Mouse (Mus musculus): Measurements from ENCODE around the gene Ccnb3.
"Not testable (repeated sequence)": the region's sequence is repeated elsewhere in the genome, so short reads cannot be mapped to it uniquely, and the experiment has no call there.

Gene Ccnb3

DNA sequence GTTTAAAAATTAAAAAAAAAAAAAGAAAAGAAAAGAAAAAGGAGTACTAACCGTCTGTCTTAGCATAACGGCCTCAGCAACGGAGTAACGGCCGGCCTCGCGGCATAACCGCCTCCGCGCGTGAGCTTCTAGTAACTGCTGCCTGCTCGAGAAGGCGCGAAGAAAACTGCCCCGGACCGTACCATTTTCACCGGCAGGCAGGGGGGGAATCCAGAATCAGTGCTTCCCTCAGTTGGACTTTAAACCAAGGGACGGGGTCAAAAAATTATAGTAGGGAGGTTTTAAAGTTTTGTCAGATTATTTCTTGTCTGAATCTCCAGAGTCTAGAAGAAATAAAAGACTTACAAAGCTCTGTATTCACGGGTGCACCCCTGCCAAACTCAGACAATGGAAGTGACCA is at the start of gene Ccnb3:
TSS of gene Ccnb3 (minus strand) at position 101 of the 400 bp plus-strand sequence.
- DNase-seq (ENCODE audit: low spot score): no peak

DNA sequence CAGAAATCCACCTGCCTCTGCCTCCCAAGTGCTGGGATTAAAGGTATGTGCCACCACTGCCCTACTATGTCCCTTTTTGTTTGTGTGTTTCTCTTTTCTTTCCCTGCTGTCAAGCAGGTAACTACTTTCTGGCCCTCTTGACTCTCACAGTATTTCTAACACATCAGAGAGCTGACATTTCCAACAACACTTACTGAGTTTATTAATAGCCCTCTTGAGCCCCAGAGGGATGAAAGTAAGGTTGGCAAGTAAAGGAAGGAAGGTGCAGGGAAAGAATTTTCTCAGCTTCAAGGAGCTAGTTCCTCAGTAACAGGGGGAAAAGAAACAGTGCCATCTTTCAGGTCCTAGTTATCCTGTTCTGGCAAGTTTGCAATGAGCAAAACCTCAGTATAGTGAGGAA is 48.9 kb upstream of the Ccnb3 start:
- DNase-seq (ENCODE audit: low spot score): no peak

DNA sequence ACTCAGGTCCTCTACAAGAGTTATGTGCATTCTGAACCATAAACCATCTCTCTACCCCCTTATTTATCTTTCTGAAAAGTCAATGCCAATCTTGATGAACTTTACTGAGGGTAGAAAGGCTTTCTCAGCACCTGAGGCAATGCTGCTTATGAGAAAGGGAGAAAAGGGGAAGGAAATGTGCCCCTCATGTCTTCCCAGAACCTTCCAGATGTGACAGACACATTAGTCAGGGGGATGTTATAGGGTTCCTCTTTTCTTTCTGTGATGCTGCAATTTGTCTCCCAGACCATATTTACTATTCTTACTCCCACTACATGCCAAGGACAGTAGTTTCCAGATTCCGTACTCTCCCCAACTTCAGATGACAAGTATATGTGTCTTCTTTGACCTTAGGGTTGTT is 44.5 kb upstream of the Ccnb3 start:
- DNase-seq (ENCODE audit: low spot score): no peak

DNA sequence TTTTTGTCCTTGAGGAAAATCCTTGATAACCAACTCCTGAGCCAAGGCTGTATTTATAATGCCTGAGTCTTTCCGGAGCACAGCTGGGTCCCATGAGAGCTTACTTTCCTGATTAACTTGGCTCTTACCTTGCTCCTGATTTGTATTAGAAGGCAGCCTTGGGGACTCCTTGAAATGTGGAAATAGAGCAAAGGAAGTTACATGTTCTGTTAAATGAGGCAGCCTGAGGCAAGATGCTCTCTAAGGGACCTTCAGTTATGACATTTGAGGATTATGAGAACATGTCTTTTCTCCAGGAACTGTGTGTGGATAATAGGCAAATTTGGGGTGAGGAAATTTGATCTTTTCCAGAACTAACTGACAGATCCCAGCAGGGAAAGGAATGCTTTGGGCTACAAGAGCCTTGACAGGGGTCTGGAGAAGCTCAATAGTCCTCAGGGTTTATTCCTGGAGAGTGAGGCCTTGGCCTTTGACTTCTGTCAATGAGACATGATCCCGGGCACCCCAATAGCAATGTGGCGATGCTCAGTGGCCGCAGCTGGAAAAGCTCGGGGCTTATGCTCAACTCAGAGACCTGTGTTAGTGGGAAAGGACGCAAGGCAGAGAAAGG is 38.5 kb upstream of the Ccnb3 start:
- DNase-seq (ENCODE audit: low spot score): no peak

DNA sequence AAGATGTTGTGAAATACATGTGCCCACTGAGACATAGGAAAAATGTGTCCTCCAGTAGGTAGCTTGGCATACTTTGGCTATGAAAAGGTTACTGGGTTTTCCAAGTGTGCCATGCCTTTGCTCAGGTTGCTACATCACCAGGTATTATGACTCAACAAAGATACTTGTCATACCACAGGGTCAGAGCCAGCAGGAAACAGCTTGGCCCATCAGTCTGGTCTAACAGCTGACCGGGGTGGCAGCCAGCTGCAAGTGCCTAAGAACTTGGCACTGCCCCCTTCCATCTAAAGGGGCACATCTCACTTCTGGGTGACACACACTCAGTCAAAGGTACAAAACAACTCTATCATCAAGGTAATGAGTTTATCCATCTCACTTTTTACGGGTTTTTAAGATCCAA is 26.6 kb upstream of the Ccnb3 start:
- no peak for DNase-seq (ENCODE audit: low spot score)

DNA sequence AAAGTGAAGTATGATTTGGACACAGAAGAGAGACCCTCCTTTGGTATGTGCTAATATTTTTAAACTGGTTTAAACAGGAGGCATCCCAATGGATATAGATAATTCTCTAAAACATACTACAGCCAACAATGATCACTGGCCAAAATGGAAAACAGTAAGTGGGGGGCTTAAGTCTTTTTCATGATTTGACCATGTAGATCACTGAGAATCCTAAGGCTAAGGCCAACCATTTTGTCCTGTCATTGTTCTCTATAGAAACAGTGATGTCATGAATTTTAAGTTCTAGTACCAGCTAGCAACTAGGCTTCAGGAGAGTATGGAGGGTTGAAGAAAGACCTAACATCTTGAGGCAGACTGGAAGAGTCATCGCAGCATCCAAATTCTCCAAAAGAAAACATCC is 25.8 kb upstream of the Ccnb3 start, which contains the start of gene Akap4:
TSS of gene Akap4 (plus strand) at position 301 of the 400 bp plus-strand sequence.
- DNase-seq (ENCODE audit: low spot score): no peak

DNA sequence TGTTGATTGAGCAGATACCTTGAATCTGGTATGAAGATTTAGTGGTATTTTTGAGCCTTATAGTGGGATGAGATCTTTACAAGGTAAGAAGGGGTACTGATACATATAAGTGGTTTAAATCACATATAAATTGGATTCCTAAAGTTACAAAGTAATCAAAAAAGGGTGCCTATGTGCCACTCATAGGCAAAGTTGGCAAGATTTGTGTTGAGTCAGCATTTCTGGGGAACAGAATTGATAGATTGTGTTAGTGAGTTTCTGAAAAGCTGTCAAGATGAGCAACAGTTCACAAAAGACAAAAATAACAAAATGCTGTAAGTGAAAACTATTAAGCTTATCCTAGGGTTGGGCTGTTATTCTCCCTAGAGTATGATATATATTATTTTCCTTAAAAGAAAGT is 22.7 kb upstream of the Ccnb3 start:
- DNase-seq (ENCODE audit: low spot score): no peak

DNA sequence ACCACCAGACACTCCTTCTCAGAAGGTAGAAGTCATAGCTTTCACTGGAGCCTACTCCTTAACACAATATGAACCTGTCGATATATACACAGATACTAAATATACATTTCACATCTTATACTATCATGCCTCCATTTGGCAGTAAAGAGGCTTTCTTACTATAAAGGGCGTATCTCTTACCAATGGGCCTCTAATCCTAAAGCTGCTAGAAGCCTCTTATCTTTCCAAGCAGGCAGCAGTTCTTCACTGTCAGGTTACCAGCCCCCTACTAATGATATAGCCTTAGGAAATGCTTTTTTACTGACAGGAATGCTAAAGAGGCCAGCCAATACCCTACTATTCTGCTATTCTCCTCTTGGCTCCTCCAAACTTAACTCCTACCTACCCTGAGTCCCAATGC is 16.2 kb upstream of the Ccnb3 start:
- DNase-seq (ENCODE audit: low spot score): no peak

DNA sequence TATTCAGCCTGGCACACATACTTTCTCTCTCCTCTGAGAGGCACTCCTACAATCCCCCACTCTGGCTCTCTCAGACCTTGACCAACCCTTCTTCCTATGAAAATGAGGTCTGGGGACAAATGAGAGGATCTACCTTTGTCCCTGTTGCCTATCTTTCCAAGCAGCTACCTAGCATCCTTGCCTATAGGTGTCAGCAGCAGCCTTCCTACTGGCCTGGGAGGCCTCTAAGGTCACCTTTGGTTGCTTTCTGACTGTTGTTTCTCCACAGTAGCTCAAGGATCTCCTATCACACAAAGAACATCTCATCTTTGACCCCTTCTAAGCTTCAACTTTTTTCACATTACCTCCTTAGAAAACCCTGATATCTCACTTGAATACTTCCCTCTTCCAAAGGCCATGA is 15.6 kb upstream of the Ccnb3 start:
- DNase-seq (ENCODE audit: low spot score): no peak

DNA sequence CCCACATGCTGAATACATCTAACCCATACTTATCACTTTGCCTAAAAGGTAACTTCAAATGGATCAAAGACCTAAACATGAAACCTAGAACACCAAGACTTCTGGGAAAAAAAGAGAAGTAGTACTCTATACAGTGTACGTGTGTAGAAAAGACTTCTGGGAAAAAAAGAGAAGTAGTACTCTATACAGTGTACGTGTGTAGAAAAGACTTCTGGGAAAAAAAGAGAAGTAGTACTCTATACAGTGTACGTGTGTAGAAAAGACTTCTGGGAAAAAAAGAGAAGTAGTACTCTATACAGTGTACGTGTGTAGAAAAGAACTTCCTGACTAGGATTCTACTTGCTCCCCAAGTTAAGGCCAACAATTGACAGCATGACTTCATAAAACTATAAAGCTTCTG is 57.5 kb downstream of the Ccnb3 start:
- not testable (repeated sequence) for DNase-seq (ENCODE audit: low spot score)

DNA sequence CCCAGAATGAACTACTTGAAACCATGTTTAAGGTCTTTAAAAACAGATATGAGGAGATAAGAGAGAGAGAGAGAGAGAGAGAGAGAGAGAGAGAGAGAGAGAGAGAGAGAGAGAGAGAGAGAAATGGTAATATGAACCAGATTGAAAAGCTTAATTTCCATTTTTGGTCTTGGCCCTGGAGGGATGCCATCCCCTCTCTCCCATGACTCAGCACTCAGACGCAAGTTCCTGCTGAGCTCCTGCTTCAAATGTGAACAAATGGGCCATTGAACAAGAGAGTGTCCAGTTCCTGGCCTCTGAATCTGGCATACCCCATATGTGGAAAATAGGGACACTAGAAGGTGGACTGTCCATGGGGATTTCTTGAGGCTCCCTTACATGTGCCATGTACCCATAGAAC is 69.5 kb downstream of the Ccnb3 start:
- DNase-seq (ENCODE audit: low spot score): no peak

DNA sequence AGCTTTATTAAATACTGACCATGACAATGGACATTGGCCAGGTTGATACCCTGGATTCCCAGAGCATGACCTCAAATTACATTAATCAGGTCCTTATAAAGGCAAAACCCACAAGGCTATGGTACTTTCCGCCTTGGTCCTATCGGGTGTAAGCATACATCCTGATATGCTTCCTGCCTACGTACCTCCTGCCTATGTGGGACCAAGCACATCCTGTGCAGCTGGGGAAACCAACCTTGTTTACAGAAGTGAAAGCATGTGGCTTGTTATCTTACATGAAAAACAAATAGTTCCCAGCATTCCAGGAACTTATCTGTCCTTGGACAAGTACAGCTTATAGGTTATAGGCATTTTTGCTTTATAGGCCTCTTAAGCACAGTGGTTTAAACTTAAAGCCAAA is 72.8 kb downstream of the Ccnb3 start:
- no peak for DNase-seq (ENCODE audit: low spot score)
